Mouse (Mus musculus): ENCODE results near the gene Olfr47. TPM values are rescaled to one million over a fixed set of nuclear protein-coding genes. Genes with fewer than 3 reads are reported as not detected.
"Not testable (repeated sequence)": the region's sequence is repeated elsewhere in the genome, so short reads cannot be mapped to it uniquely, and the experiment has no call there.

The Olfr47 gene
- not detected for total RNA-seq (2021)

GRCm38 (mm10) chr6:43231255-43231654 is at the start of gene Olfr47:
Gene Olfr47 (plus strand): TSS chr6:43231529.
- not testable (repeated sequence) for DNase-seq (ENCODE audit: extremely low spot score in 1 of 2, low spot score in 1 of 2)

GRCm38 (mm10) chr6:43190986-43191385 is 40.3 kb upstream of the Olfr47 start:
- no peak for DNase-seq (ENCODE audit: extremely low spot score in 1 of 2, low spot score in 1 of 2)

- DNase-seq (ENCODE audit: extremely low spot score in 1 of 2, low spot score in 1 of 2), result no peak
These were observed 34.5 kb upstream of the Olfr47 start, which contains the start of gene Olfr435 for GRCm38 (mm10) chr6:43196781-43197180. Gene Olfr435 (plus strand): TSS chr6:43197146.

- no peak for DNase-seq (ENCODE audit: extremely low spot score in 1 of 2, low spot score in 1 of 2)
These were observed 33.2 kb upstream of the Olfr47 start for GRCm38 (mm10) chr6:43198094-43198493.

GRCm38 (mm10) chr6:43202786-43203185 is 28.5 kb upstream of the Olfr47 start:
- DNase-seq (ENCODE audit: extremely low spot score in 1 of 2, low spot score in 1 of 2), result no peak

- no peak for DNase-seq (ENCODE audit: extremely low spot score in 1 of 2, low spot score in 1 of 2)
These were observed 26.0 kb upstream of the Olfr47 start for GRCm38 (mm10) chr6:43205355-43205754.

- not testable (repeated sequence) for DNase-seq (ENCODE audit: extremely low spot score in 1 of 2, low spot score in 1 of 2)
These were observed 18.5 kb upstream of the Olfr47 start, which contains the start of gene Olfr434 for GRCm38 (mm10) chr6:43212873-43213272. Gene Olfr434 (plus strand): TSS chr6:43213021.

GRCm38 (mm10) chr6:43242061-43242460 is 10.7 kb downstream of the Olfr47 start:
- no peak for DNase-seq (ENCODE audit: extremely low spot score in 1 of 2, low spot score in 1 of 2)

GRCm38 (mm10) chr6:43247396-43247795 is 16.1 kb downstream of the Olfr47 start:
- no peak for DNase-seq (ENCODE audit: extremely low spot score in 1 of 2, low spot score in 1 of 2)

GRCm38 (mm10) chr6:43252994-43253393 is 21.7 kb downstream of the Olfr47 start:
- DNase-seq (ENCODE audit: extremely low spot score in 1 of 2, low spot score in 1 of 2), result no peak

GRCm38 (mm10) chr6:43254193-43254926 is 23.0 kb downstream of the Olfr47 start:
- no peak for DNase-seq (ENCODE audit: extremely low spot score in 1 of 2, low spot score in 1 of 2)

- no peak for DNase-seq (ENCODE audit: extremely low spot score in 1 of 2, low spot score in 1 of 2)
These were observed 29.4 kb downstream of the Olfr47 start for GRCm38 (mm10) chr6:43260756-43261155.

- no peak for DNase-seq (ENCODE audit: extremely low spot score in 1 of 2, low spot score in 1 of 2)
These were observed 34.2 kb downstream of the Olfr47 start, which contains the start of gene Arhgef5 for GRCm38 (mm10) chr6:43265363-43266041. Gene Arhgef5 (plus strand): TSS chr6:43265582.

- DNase-seq (ENCODE audit: extremely low spot score in 1 of 2, low spot score in 1 of 2), result no peak
These were observed 35.0 kb downstream of the Olfr47 start for GRCm38 (mm10) chr6:43266356-43266755.

- no peak for DNase-seq (ENCODE audit: extremely low spot score in 1 of 2, low spot score in 1 of 2)
These were observed 41.3 kb downstream of the Olfr47 start for GRCm38 (mm10) chr6:43272597-43272996.

- no peak for DNase-seq (ENCODE audit: extremely low spot score in 1 of 2, low spot score in 1 of 2)
These were observed 42.8 kb downstream of the Olfr47 start for GRCm38 (mm10) chr6:43274123-43274522.

- DNase-seq (ENCODE audit: extremely low spot score in 1 of 2, low spot score in 1 of 2), result no peak
These were observed 46.9 kb downstream of the Olfr47 start for GRCm38 (mm10) chr6:43278247-43278646.

- no peak for DNase-seq (ENCODE audit: extremely low spot score in 1 of 2, low spot score in 1 of 2)
These were observed 49.2 kb downstream of the Olfr47 start for GRCm38 (mm10) chr6:43280481-43280880.

Data from layer of hippocampus, postnatal 25 days (tissue).